Mouse (Mus musculus) cortical plate, adult 2 months (tissue): ENCODE results near the gene Gm17783.

Source experiments
- CTCF ChIP-seq: fragments of 200-500 bp; IDR thresholded peaks from 2 replicates; pipeline ENCODE4 v1.5.1; 2011; ENCODE audit warnings: mild to moderate bottlenecking, control low read depth, low read length; ENCODE audit not compliant: insufficient read depth; ENCODE audit errors: extremely low read depth
- POLR2A ChIP-seq: fragments of 200-500 bp; IDR thresholded peaks from 2 replicates; pipeline ENCODE4 v1.6.1; 2011; ENCODE audit warnings: mild to moderate bottlenecking, low read length, control low read depth; ENCODE audit not compliant: insufficient read depth; ENCODE audit errors: extremely low read depth

- no peak for TF ChIP-seq CTCF
- no peak for TF ChIP-seq POLR2A
These were observed at the start of gene Gm17783 for GRCm38 (mm10) chr16:45531950-45532349.
